Mouse (Mus musculus) layer of hippocampus, adult 11-12 months (tissue): ENCODE measurements around the gene Itsn1.
A peak's percentile ranks its signal among the peaks of the same experiment; 100 is the strongest.

Experiments used
- DNase-seq: peaks from one replicate; pipeline ENCODE4 v3.0.0; 2022; ENCODE audit warnings: low spot score

The Itsn1 gene

DNA sequence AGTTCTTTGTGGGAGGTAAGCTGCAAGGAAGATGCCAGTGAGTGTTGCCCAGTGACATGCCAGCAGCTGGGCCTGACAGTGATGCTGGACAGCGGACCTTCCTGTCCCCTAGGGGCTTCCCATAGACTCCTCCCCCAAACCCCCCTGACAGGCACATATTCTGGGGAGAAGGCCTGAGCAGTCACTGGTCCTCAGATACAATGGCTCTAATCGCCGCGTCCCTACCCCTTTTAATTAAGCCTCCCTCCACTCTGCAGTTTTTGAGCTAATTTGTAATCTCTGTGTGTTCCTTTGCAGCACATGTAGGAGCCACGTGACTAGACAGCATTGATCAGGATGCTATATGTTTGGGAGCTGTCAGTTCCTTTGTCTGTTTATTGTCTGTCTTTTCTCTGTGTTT is 41.6 kb downstream of the Itsn1 start:
- DNase-seq: no peak

DNA sequence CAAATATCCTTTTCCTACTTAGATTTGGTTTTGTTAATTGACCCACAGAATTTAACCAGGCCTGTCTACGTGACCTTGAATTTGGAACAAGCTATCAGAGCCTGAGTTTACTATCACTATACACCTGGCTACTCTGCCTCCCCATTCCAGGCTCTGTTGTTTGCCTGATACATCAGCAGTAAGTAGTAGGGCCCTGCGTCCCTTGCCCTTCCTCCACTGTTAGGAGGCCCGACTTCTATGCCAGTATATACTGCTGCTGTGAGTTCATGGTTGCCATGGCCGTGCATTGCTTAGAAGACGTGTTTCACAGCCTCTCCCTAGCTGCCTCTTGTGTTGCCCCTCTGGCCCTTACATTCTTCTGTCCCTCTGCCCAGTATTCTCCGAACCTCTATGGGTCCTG is 42.3 kb downstream of the Itsn1 start:
- DNase-seq: no peak

DNA sequence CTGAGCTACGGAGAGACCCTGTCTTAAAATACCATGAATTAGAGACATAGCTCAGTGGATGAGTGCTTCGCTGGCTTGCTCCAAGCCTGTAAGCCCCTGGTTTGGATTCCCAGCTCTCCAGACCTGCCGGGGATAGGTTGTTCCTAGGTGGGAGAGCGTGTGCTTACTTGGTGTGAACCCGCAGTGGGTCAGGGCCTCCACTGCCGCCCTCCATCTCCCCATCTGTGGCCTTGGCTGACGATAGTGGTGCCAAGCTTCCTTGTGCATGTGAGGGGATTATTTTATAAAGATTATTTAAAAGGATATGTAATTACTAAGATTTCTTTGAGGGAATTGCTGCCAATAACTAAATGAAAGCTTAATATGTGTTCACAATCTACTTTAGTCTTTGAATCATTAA is 43.5 kb downstream of the Itsn1 start:
- no peak for DNase-seq

DNA sequence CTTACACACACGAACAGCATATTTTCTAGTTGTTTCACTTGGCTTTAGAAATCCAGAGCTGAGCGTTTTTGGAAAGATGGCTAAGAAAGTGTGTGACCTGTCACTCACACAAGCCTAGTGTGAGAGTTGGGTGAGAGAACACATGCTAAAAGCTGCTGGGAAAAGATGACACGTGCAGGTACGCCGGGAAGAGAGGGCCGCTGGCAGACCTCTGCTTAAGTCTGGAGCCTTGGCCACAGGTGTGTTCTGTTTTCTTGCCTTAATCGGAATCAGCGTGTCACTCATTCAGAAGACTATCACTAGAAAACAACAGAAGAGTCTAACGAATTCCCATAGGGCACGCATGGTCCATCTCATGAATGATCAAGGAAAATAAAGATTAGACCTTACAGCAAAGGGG is 50.5 kb downstream of the Itsn1 start:
- DNase-seq: no peak

DNA sequence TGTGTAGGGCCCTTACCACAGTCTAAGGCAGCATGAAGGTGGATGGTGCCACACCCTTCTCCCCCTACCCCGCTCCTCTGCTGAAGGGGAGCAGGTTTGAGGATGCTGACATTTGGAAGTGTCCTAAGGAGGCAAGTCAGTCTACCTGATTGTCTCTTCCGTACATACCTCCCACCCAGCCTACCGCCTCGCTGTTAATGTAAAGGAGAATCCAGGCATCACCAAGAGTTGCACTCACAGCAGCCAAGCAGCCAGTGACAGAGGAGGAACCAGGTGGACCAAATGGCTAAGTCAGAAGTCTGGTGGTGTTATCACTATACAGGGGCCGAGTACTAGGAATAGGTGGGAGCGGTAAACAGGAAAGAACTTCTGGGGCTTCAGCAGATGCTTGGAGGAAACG is 51.1 kb downstream of the Itsn1 start:
- DNase-seq: no peak

DNA sequence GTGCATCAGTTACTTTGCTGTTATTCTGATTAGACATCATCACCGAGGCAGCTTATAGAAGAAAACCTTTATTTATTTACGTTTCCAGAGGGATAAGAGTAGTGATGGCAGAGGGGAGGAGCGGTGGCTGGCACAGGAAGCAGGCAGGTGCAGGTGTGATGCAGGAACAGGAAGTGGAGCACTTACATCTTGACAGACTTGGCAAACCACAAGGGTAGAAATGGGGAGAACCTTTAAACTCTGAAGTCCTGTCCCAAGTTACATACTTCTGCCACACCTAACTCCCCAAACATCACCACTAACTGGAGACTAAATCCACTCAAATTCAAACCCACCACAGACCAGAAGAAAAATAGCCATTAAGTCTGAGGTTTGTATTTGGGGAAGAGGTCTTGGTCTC is 51.7 kb downstream of the Itsn1 start:
- no peak for DNase-seq

DNA sequence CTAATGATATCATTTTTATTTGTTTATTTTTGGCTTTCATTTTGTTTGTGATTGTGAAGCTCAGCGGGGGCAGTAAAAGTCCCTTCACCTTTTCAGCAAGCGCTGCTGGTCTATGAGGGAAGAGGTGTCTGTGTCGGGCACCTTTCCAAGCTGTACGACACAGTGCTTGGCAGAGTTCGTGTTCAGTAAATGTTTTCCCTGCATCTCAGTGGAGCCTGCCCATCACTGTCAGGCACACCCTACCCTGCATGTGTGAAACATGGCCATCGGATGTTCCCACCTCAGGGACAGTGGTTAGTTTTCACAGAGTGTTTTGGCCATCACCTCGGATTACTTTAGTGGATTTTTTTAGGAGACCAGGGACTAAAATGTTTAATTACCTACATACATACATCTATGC is 54.1 kb downstream of the Itsn1 start:
- DNase-seq: no peak

DNA sequence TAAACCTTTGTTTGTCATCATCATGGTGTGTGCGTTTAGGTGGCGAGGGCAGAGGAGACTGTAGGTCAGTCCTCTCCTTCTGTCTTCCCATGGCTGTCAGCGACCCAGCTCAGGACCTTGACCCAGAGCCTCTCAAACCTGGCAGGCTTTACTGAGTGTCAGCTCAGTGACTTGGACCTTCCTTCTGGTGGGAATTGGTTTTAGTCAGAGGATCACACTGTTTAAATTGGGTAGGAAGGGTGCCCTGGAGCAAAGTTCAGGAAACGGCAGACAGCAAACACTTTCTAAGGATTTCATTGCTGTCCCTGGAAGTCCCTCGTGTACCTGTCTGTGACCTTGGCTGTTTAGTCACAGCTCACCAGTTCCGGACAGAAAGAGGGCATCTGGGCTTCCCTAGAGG is 55.2 kb downstream of the Itsn1 start:
- DNase-seq: no peak

DNA sequence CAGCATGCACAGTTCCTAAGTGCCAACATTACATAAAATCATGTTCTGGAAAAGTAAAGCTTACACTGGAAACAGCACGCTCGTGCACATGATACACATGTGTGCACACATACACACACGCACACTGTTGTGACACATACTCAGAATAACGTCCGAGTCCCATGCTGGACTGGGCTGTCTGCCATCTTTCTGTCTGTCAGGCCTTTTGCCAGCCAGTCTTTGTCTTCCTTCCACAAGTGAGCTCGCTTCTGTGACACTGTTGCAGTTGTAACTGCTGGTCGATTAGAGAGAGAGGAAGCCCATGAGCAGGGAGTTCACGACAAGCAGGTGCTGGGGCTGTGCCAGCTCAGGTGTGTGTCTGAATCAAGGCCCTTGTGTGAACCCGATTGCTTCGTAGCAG is 57.3 kb downstream of the Itsn1 start:
- peak; percentile 47 for DNase-seq

DNA sequence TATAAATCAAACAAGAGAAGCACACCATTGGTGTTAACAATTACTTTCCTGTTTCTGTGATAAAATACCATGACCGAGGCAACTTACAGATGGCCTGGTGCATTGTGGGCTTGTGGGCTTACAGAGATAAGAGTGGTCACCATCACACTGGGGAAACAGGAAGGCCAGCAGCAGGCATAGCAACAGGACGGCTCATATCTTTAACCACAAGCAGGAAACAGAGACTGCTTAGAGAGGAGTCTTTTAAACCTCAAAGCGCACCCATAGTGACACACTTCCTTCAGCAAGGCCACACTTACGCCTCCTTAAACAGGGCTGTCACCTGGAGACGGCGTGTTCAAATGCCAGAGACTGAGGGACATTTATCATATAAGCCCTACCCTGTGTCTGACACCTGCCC is 60.6 kb downstream of the Itsn1 start:
- DNase-seq: no peak

DNA sequence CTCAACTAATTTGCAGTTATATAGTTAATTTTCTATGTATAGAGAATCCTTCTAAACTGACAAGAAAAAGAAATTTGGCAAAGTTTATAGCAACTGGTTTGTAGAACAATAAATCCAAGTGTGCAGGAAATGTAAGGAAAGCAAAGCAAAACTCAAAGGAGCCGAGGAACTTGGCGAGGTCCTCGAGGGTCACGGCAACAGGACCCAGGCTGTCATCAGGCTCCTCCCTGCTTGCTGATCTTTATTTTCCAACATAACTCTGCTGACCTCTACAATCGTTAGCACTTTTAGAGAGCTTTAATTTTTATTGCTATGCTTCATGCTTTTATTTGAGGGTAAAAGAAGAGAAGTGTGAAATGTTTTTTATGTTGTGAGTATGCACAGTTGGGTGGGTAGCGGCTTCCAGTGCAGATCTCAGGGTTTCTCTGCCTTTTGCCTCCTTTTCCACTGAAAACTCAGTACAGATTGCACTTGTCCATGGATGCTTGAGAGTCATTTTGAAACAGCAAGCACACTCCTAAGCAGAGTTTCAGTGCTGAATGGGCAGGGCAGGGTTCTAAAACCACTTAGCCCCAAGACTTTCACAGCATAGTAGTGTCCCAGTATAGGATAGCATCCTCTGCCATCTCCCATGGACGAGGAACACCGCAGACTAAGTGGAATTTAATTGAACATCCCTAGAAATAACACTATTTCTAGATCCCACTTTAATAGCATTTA is 63.6 kb downstream of the Itsn1 start:
- no peak for DNase-seq

DNA sequence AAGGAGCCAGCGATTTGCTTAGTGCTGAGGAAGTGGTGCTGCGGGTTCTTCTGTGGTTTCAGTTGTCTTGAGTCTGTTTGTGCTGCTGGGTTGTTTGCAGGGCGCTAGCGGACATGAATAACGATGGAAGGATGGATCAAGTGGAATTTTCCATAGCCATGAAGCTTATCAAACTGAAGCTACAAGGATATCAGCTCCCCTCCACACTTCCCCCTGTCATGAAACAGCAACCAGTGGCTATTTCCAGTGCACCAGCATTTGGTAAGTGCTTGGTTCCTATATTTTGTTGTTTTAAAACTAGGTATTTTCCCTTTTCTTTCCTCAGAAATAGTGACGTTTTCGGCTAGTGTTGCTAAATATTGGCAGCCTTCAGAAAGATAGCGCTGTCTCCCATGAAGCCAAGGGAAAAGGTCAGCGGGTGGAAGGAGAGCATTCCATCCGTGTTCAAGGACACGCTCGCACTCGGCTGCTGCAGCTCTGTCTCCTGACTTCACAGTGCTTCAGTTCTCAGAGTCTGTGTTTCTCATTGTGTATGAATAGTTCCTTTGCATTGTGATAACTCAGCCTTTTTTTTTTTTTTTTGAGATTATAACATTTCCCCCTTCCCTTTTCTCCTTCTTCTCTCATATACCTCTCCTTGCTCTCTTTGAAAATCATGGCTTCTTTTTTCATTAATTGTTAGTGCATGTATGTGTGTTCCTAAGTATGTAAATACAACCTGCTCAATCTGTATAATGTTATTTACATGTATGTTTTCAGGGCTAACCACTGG is 64.6 kb downstream of the Itsn1 start:
- no peak for DNase-seq

DNA sequence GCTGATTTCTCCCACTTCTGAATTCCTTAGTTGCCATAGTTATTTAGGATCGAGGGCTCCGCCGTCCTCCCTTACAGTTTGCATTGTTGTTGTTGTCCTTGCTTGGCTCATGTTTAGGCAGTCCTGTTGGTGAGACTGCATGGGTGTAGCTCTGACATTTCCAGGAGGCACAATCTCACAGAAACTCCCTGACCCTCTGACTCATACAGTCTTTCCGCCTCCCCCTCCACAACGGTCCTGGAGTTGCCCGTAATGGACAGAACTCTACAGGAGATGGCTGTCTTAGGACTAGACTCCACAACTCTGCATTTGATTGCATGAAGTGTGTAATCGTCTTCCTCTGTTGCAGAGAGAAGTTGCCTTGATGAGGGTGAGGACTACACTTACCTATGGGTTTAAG is 65.2 kb downstream of the Itsn1 start:
- no peak for DNase-seq

DNA sequence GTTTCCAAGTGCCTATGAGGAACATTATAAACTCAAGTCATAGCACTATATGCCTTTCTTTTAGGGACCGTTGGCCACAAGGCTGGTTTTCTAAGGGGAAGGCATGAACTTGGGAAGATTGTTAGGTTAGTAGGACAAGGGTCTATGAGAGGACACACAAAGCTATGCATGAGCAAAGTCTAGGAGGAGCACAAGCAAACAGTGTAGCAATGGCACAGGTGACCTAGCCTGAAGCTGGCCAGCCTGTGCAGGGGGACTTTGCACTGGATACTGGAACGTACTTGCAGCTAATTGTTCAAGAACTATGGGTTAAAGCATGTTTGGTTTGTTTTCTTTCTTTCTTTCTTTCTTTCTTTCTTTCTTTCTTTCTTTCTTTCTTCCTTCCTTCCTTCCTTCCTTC is 66.0 kb downstream of the Itsn1 start:
- no peak for DNase-seq

DNA sequence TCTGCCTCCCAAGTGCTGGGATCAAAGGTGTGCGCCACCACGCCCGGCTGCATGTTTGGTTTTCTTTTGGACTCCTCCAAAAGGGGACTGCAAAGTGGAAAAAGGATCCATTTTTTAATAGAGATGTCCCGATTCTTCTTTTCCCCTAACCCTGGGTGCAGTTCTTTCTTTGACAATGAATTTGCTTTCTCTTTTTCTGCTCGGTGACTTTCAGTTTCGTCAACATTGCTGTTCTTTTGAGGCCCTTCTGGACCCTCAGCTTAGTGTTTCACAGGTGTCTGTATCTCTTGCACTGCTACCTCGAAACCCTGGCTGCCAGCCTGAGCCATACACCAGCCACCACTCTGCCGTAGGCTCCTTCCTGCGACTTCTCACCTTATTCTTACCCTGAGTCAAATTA is 66.5 kb downstream of the Itsn1 start:
- no peak for DNase-seq

DNA sequence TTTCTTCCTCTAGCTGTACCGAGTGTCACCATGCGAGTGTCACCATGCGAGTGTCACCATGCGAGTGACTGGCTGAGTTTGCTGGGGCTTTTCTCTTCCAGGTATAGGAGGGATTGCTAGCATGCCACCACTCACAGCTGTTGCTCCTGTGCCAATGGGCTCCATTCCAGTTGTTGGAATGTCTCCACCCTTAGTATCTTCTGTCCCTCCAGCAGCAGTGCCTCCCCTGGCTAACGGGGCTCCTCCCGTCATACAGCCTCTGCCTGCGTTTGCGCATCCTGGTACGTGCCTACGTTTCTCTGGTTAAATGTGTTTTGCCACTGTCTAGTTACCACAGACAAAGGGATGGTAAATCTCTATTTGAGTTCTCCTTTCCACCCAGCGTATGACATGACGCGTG is 72.3 kb downstream of the Itsn1 start:
- DNase-seq: no peak

DNA sequence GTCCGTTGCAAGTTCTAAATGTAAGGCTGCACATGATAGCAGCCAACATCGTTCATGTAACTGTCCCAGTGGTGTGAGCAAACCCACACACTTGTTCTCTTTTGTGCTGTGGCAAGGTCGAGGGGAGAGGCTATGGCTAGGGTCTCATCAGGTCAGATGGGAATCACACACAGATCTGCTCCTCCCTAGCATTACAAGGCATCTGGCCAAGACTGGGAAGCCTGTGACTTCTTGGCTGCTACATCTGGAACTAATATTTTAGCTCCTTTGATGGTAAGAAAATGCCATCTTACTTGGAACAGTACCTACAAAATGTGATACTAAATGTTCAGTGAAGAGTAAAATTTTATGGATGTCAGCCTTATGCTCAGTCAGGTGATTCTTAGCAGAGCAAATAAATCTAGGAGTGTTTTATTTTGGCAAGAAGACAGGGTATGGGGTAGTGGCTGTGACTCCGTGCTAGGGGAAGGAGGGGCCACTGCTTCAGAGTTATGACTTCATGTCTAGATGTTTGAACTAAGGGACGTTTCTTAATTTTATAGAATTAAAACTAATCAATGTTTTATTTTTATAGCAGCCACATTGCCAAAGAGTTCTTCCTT is 73.5 kb downstream of the Itsn1 start:
- no peak for DNase-seq

DNA sequence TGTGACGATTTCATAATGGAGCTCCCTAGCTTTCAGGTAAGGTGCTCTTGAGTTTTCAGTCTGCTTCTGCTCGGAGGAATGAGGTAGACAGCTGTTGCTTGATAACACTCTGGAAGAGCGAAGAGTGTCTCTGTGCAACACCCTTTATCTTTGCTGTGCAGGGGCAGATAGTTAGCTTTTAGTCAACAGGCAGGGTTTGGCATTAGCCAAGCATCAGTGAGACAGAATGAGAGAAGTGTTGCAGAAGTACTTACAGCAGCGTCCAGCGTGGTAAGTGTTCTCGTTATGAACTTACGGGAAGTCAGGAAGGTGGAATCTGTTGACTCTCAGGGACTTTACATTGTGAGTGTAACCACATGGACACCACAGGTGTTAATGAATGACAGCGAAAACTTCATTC is 75.3 kb downstream of the Itsn1 start:
- DNase-seq: no peak

DNA sequence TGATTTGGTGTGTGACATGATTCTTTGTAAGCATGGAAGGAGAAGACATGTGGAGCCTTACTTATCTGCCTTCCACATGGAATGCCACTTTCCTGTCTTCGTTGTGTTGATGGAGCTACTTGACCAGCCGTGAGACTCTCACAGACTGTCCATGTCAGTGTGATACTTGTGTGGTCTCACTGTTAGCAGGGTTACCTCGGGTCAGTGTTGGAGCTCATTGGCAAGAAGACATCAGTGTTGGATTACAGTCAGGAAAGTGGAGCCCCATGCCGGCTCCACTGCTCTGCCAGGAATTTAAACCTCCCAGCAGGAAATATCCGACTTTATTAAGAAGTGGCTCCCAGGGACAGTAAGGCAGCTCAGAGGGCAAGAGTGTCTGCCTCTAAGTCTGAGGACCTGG is 75.8 kb downstream of the Itsn1 start:
- DNase-seq: no peak

DNA sequence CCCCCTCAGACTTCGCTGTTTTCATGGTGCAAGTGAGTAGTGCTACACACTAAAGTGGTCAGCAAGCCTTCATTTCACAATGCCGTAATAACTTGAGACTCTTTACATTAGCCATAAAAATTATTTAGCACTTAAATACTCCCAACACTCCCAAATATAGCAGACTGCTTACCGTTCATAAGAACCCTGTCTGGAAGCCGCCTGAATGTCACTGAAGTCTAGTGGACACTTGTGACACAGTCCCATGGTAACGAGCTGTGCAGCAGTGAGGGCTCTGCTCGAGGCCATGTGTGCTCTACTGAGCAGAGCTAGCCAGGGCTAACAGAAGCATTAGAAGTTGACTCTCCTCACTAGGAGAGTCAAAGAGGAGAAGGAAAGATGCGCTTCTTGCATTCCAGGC is 81.2 kb downstream of the Itsn1 start:
- DNase-seq: no peak

DNA sequence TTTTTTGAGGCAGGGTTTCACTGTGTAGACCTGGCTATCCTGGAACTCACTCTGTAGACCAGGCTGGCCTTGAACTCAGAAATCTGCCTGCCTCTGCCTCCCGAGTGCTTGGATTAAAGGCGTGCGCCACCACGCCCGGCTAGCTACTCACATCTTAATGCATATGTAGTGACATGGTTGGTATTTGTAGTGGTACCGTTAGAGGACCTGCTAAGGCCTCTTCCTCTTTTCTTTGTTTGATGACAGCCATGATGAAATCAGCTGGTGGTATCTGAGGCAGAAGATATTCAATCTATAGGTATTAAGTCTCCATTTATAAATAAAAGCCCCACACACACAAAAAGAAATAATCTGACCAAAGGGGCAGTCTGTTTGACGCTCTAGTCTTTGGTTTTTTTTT is 82.3 kb downstream of the Itsn1 start:
- DNase-seq: no peak

DNA sequence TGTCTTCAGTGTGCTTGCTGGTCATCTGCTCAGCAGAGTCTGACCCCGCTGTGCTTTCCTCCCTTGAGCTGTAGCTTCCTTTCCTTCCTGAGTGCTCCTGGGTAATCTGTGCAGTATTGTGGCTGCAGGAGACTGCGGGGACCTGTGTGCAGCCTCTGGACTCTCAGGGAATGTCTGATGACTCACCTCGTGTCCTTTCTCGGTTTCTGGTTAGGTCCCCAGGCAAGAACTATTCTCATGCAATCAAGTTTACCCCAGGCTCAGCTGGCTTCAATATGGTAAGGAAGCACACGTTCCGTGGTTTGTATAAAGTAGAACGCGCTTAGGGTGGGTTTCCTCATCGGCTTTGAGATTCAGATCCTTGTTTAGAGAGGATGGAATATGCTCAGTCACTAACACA is 82.8 kb downstream of the Itsn1 start:
- no peak for DNase-seq

DNA sequence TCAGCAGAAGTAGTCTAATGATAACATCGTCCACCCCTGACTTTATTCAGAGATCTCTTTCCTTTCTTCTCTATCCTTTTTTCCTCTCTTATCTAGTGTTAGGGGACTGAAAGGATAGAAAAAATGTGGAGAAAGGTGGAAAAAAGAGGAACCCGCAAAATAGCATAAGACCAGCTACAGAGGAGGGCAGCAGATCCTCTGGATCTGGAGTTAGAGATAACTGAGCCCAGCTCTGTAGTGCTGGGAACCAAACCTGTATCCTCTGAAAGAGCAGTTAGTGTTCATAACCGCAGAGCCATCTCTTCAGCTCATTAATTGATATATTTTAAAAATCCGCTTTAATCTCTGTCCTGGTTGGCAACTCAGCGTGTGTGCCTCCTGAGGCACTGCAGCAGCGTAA is 84.5 kb downstream of the Itsn1 start:
- no peak for DNase-seq

DNA sequence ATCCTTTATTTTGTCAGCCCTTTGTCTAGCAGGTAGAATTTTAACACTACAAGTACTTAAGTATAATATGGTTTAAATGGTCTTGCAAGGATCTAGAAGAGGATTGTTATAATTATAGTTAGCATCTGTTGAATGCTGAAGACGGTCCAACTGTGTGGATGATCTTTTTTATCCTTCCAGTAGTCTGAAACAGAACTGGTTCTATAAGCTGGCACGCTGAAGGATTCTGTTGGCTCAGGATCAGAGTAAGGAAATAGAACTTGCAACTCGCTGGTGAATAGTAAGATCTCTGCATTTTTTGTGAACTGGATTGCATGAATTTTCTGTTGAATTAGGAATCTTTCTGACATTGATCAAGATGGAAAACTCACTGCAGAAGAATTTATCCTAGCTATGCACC is 86.0 kb downstream of the Itsn1 start:
- DNase-seq: no peak
